In the genomic region with DNA sequence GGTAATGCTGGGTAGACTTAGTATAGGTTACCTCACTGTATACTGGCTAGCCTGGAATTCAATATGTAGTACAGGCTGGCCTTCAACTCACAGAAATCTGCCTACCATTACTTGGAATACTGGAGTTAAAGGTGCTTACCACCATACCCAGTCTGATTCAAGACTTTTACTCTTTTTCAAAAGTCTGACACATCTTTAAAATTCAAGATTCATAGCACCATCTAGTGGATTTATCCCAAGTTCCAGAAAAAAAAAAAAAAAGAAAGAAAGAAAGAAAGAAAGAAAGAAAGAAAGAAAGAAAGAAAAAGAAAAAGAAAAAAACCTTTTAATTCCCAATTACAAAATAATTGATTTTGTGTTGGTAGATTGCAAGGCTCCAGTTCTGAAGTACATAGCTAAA, we compare ENCODE assay signal across 12 mouse cellular contexts.
"Had no signal": no experiment of that assay in that cellular context is flagged by ENCODE, and none has a peak within 500 bp of the region (broad histone marks: within the 10 kb centered on the region; RNA-seq: fewer than 3 reads in every experiment).

No protein-coding gene starts in this region.

- H3K27me3 ChIP-seq: limb, embryonic 15.5 days; liver, embryonic 12.5 days; neural tube, embryonic 15.5 days had no signal

- DNase-seq: kidney, adult 2 months; kidney, postnatal 36 days; lung, postnatal 4 days; right cerebral cortex, adult 18-20 months; thymus, adult 18-20 months; thymus, postnatal 14 days had no signal

- H3K4me3 ChIP-seq: limb, embryonic 15.5 days; liver, embryonic 12.5 days; myocyte; neural tube, embryonic 15.5 days had no signal

- H3K9ac ChIP-seq: limb, embryonic 15.5 days; liver, embryonic 12.5 days; neural tube, embryonic 15.5 days had no signal

- ATAC-seq: intestine, embryonic 16.5 days; liver, embryonic 12.5 days had no signal

- H3K4me2 ChIP-seq: limb, embryonic 15.5 days; liver, embryonic 12.5 days; midbrain, embryonic 11.5 days; neural tube, embryonic 15.5 days had no signal

- H3K9me3 ChIP-seq: limb, embryonic 15.5 days; liver, embryonic 12.5 days; neural tube, embryonic 15.5 days had no signal

- H3K4me1 ChIP-seq: limb, embryonic 15.5 days; liver, embryonic 12.5 days; neural tube, embryonic 15.5 days had no signal

- H3K36me3 ChIP-seq: limb, embryonic 15.5 days; liver, embryonic 12.5 days; neural tube, embryonic 15.5 days had no signal

- H3K27ac ChIP-seq: limb, embryonic 15.5 days; liver, embryonic 12.5 days; neural tube, embryonic 15.5 days had no signal
